Mouse (Mus musculus): ENCODE results near the gene Coch.

GRCm38 (mm10) chr12:51623366-51623694 lies 30.2 kb downstream of the Coch start:
- TF ChIP-seq GATA1 (IDR thresholded peaks at IDR 0.05; ENCODE audit: low read length): no peak
- TF ChIP-seq TAL1 (IDR thresholded peaks at IDR 0.05; ENCODE audit: low read length): no peak
